Comparison of ENCODE assay signal across 17 mouse cellular contexts in genomic region chr1:52465264-52465663, GRCm38 (mm10). TPM values are rescaled to one million over a fixed set of nuclear protein-coding genes. Genes with fewer than 3 reads are reported as not detected.
DNase-seq lines count a peak whose midpoint lies in the region; ATAC-seq and TF ChIP-seq lines count a peak whose summit lies in the region.
"Had no signal": no experiment of that assay in that cellular context is flagged by ENCODE, and none has a peak within 500 bp of the region (broad histone marks: within the 10 kb centered on the region; RNA-seq: fewer than 3 reads in every experiment).

No protein-coding gene starts in this region.

- 43% methylated on average over 3 of the region's 3 CpGs for WGBS in liver, adult 2 months
- WGBS in forebrain, postnatal 0 days, result 47% methylated on average over 3 of the region's 3 CpGs
- WGBS in intestine, postnatal 0 days, result 88% methylated on average over 3 of the region's 3 CpGs

- H3K27ac ChIP-seq in liver, adult 2 months (replicated peaks; ENCODE audit: insufficient read depth, low read depth, low read length), result peak overlapping the region; percentile 46
- no peak overlapping the region for H3K27ac ChIP-seq in forebrain, postnatal 0 days (ENCODE audit: low read depth, low read length)
- H3K27ac ChIP-seq in intestine, postnatal 0 days (ENCODE audit: low read depth, low read length), result no peak overlapping the region
- H3K27ac ChIP-seq: hindbrain, postnatal 0 days; midbrain, embryonic 10.5 days had no signal

- DNase-seq in liver, adult 2 months (ENCODE audit: extremely low read depth, low read depth, low spot score), result no peak
- DNase-seq in liver, result no peak
- peak; percentile 60 for DNase-seq in forebrain, postnatal 0 days
- DNase-seq in layer of hippocampus, adult 9-11 months, result peak; percentile 54
- peak; percentile 57 for DNase-seq in right cerebral cortex, postnatal 25 days
- DNase-seq: cerebellum, adult 2 months; heart, postnatal 36 days; kidney, adult 8-10 months; kidney, postnatal 36 days; lung, postnatal 10 days; thymus, adult 2 months had no signal

- no peaks in the 10 kb centered on the region for H3K9me3 ChIP-seq in forebrain, postnatal 0 days (ENCODE audit: low read length)
- H3K9me3 ChIP-seq in intestine, postnatal 0 days (ENCODE audit: control insufficient read depth), result no peaks in the 10 kb centered on the region
- H3K9me3 ChIP-seq: midbrain, embryonic 10.5 days had no signal

- no peaks in the 10 kb centered on the region for H3K27me3 ChIP-seq in liver, adult 2 months (ENCODE audit: control insufficient read depth, insufficient read depth, low read length)
- H3K27me3 ChIP-seq in forebrain, postnatal 0 days (ENCODE audit: insufficient read depth, low read length), result no peaks in the 10 kb centered on the region
- H3K27me3 ChIP-seq in intestine, postnatal 0 days (replicated peaks; ENCODE audit: control insufficient read depth, insufficient read depth, low read length), result no peaks in the 10 kb centered on the region

- peaks cover 19% of the 10 kb centered on the region for H3K4me1 ChIP-seq in liver, adult 2 months (ENCODE audit: control insufficient read depth, insufficient read depth, low read length)
- H3K4me1 ChIP-seq in forebrain, postnatal 0 days (ENCODE audit: insufficient read depth), result no peaks in the 10 kb centered on the region
- H3K4me1 ChIP-seq in intestine, postnatal 0 days (replicated peaks; ENCODE audit: control insufficient read depth, insufficient read depth, low read length), result no peaks in the 10 kb centered on the region
- H3K4me1 ChIP-seq: midbrain, embryonic 10.5 days had no signal

- no peak overlapping the region for H3K4me2 ChIP-seq in forebrain, postnatal 0 days (ENCODE audit: low read depth)
- H3K4me2 ChIP-seq in intestine, postnatal 0 days (replicated peaks; ENCODE audit: low read depth), result no peak overlapping the region
- H3K4me2 ChIP-seq: heart, embryonic 11.5 days had no signal

- no peak overlapping the region for H3K9ac ChIP-seq in liver, adult 2 months (ENCODE audit: low read depth, low read length)
- H3K9ac ChIP-seq in forebrain, postnatal 0 days, result no peak overlapping the region
- no peak overlapping the region for H3K9ac ChIP-seq in intestine, postnatal 0 days (ENCODE audit: low read depth, low read length)

- peak; percentile 81 for ATAC-seq in forebrain, postnatal 0 days
- ATAC-seq in intestine, postnatal 0 days, result no peak
- no peak for ATAC-seq in megakaryocyte-erythroid progenitor cell, adult 5-6 weeks (replicated peaks; ENCODE audit: low FRiP score, low TSS enrichment, poor library complexity, severe bottlenecking)
- ATAC-seq: hindbrain, postnatal 0 days had no signal

- TF ChIP-seq CTCF in liver, adult 2 months (IDR thresholded peaks at IDR 0.05; ENCODE audit: low read depth, low read length), result no peak
- TF ChIP-seq CTCF in forebrain, postnatal 0 days (IDR thresholded peaks at IDR 0.05; ENCODE audit: low read depth), result no peak
- no peak for TF ChIP-seq CTCF in intestine, postnatal 0 days (IDR thresholded peaks at IDR 0.05; ENCODE audit: low read depth)

- H3K79me2 ChIP-seq in liver, adult 2 months (ENCODE audit: control insufficient read depth, insufficient read depth, low read length), result no peaks in the 10 kb centered on the region

- H3K36me3 ChIP-seq in liver, adult 2 months (ENCODE audit: control insufficient read depth, insufficient read depth, low read length), result peaks cover 37% of the 10 kb centered on the region
- peaks cover 14% of the 10 kb centered on the region for H3K36me3 ChIP-seq in forebrain, postnatal 0 days (ENCODE audit: insufficient read depth)
- H3K36me3 ChIP-seq in intestine, postnatal 0 days (ENCODE audit: control insufficient read depth, insufficient read depth), result peaks cover 44% of the 10 kb centered on the region
- H3K36me3 ChIP-seq: midbrain, embryonic 10.5 days had no signal

- no peak overlapping the region for H3K4me3 ChIP-seq in liver, adult 2 months (ENCODE audit: insufficient read depth, low read depth, low read length)
- no peak overlapping the region for H3K4me3 ChIP-seq in forebrain, postnatal 0 days (ENCODE audit: low read depth, low read length)
- no peak overlapping the region for H3K4me3 ChIP-seq in intestine, postnatal 0 days (ENCODE audit: low read depth, low read length)
- H3K4me3 ChIP-seq: midbrain, embryonic 10.5 days; myocyte had no signal

- TF ChIP-seq POLR2A in liver, adult 2 months (IDR thresholded peaks at IDR 0.05; ENCODE audit: extremely low read depth, insufficient read depth, low read length), result no peak

RNA-seq across cellular contexts. Expression of gene Nab1, which starts 35.2 kb away (rescaled TPM):
- total RNA-seq in liver, adult 2 months (2014; rRNA removed), result 40.7 and 50.5 TPM in 2 replicates
- polyA plus RNA-seq in liver, adult 2 months (2012; rRNA removed), result 12.8 and 20.9 TPM in 2 replicates
- total RNA-seq in forebrain, postnatal 0 days (2014; rRNA removed), result 23.0 and 30.5 TPM in 2 replicates
- polyA plus RNA-seq in forebrain, postnatal 0 days (2015; fragmentation: Nextera tagmentation; extraction: Ambion mirVana), result 4.6 and 9.5 TPM in 2 replicates
- polyA plus RNA-seq in intestine, postnatal 0 days (2015; fragmentation: Nextera tagmentation; extraction: Ambion mirVana), result 10.3 and 11.2 TPM in 2 replicates
- total RNA-seq in megakaryocyte-erythroid progenitor cell, adult 5-6 weeks (2014; fragmentation: Nextera tagmentation), result 11.5 and 12.1 TPM in 2 replicates
- total RNA-seq in megakaryocyte-erythroid progenitor cell, adult 5-6 weeks (2017), result 22.5 and 29.8 TPM in 2 replicates

Comparison
In these comparisons a context has a peak if more than half of its experiments do, and no peak if none do; other contexts are left out.
1. DNase-seq: peak in forebrain, postnatal 0 days (single experiment), layer of hippocampus, adult 9-11 months (single experiment) and right cerebral cortex, postnatal 25 days (single experiment); none in liver, adult 2 months (single experiment) and liver (single experiment).